Mouse (Mus musculus) small intestine, adult 2 months (tissue): ENCODE data around the gene Zeb2. TPM values are rescaled to one million over a fixed set of nuclear protein-coding genes. Genes with fewer than 3 reads are reported as not detected.

Experiments used
- H3K27ac ChIP-seq: fragments of 200-500 bp; 2 replicates; pipeline ENCODE4 v1.5.1; 2012; ENCODE audit warnings: low read depth, low read length, control low read depth, inconsistent platforms; ENCODE audit not compliant: insufficient read depth
- H3K27me3 ChIP-seq: fragments of 200-500 bp; 2 replicates; pipeline ENCODE4 v1.6.1; 2012; ENCODE audit warnings: mild to moderate bottlenecking, moderate library complexity, low read length, inconsistent platforms; ENCODE audit not compliant: control insufficient read depth, insufficient read depth
- H3K36me3 ChIP-seq: fragments of 200-500 bp; 2 replicates; pipeline ENCODE4 v1.6.1; 2012; ENCODE audit warnings: mild to moderate bottlenecking, low read length, control low read depth, inconsistent platforms; ENCODE audit not compliant: control insufficient read depth, insufficient read depth
- H3K4me1 ChIP-seq: fragments of 200-500 bp; 2 replicates; pipeline ENCODE4 v1.6.1; 2012; ENCODE audit warnings: low read length, inconsistent platforms, mixed read lengths; ENCODE audit not compliant: control insufficient read depth, insufficient read depth, insufficient read length
- H3K4me3 ChIP-seq: fragments of 200-500 bp; 2 replicates; pipeline ENCODE4 v1.5.1; 2012; ENCODE audit warnings: low read depth, mild to moderate bottlenecking, control low read depth, inconsistent platforms, low read length, moderate library complexity
- CTCF ChIP-seq: fragments of 200-500 bp; IDR thresholded peaks from 2 replicates; pipeline ENCODE4 v1.5.1; 2012; ENCODE audit warnings: low read depth, mild to moderate bottlenecking, control low read depth, inconsistent platforms, low read length, moderate library complexity, mixed read lengths; ENCODE audit not compliant: insufficient replicate concordance, insufficient read length; ENCODE audit errors: extremely low read depth
- POLR2A ChIP-seq: fragments of 200-500 bp; IDR thresholded peaks from 2 replicates; pipeline ENCODE4 v1.6.1; 2012; ENCODE audit warnings: low read depth, mild to moderate bottlenecking, control low read depth, inconsistent platforms, low read length, moderate library complexity
- WGBS: fragments of 180-500 bp; shearing (Covaris S2); methylation state at CpG from one replicate; pipeline ENCODE4 v1.1.7; 2018; 5-methylcytosine and 5-hydroxymethylcytosine counted together
- polyA plus RNA-seq: library from polyadenylated mRNA; depleted of rRNA; stranded (reverse); fragments of >200 nt; gene quantifications from 2 replicates; pipeline ENCODE4 v1.2.3, GENCODE M21; 2012

The Zeb2 gene
- polyA plus RNA-seq, 1 experiment = 3.1 TPM

DNA sequence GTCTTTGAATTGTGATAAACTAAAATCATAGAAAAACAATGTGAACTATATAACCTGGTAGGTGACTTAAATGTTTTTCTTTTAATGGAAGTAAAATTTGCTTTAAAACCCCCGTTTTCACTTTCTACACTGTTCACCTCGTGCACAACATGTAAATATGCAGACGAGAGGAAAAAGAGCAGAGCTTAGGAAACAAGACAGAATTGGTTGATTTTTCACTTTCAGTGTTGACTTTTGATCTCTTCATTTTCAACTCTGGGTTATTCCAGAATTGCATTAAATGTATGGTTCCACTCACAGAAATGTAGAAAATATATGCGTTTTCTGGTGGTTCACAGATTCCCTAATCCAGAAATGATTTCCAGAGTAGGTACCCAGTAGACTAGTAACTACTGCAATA is 57.6 kb downstream of the Zeb2 start:
- no peak overlapping the region for H3K27ac ChIP-seq
- no peaks in the 10 kb centered on the region for H3K27me3 ChIP-seq
- no peak overlapping the region for H3K4me3 ChIP-seq
- no peaks in the 10 kb centered on the region for H3K4me1 ChIP-seq
- H3K36me3 ChIP-seq = no peaks in the 10 kb centered on the region
- no peak for TF ChIP-seq CTCF
- TF ChIP-seq POLR2A = no peak
- WGBS = 76% methylated on average over 4 of the region's 4 CpGs

- H3K36me3 ChIP-seq = no peaks in the 10 kb centered on the region
- no peak for TF ChIP-seq POLR2A
- TF ChIP-seq CTCF = no peak
- H3K27me3 ChIP-seq = no peaks in the 10 kb centered on the region
- no peak overlapping the region for H3K4me3 ChIP-seq
- no peak overlapping the region for H3K27ac ChIP-seq
- 91% methylated on average over 12 of the region's 12 CpGs for WGBS
- no peaks in the 10 kb centered on the region for H3K4me1 ChIP-seq
These were observed 58.2 kb downstream of the Zeb2 start for GRCm38 (mm10) chr2:45059010-45059409.

- no peak overlapping the region for H3K4me3 ChIP-seq
- no peaks in the 10 kb centered on the region for H3K4me1 ChIP-seq
- no peaks in the 10 kb centered on the region for H3K36me3 ChIP-seq
- TF ChIP-seq CTCF = no peak
- TF ChIP-seq POLR2A = no peak
- H3K27me3 ChIP-seq = no peaks in the 10 kb centered on the region
- H3K27ac ChIP-seq = no peak overlapping the region
- WGBS = 88% methylated on average over 9 of the region's 9 CpGs
These were observed 59.0 kb downstream of the Zeb2 start for GRCm38 (mm10) chr2:45058183-45058582.

DNA sequence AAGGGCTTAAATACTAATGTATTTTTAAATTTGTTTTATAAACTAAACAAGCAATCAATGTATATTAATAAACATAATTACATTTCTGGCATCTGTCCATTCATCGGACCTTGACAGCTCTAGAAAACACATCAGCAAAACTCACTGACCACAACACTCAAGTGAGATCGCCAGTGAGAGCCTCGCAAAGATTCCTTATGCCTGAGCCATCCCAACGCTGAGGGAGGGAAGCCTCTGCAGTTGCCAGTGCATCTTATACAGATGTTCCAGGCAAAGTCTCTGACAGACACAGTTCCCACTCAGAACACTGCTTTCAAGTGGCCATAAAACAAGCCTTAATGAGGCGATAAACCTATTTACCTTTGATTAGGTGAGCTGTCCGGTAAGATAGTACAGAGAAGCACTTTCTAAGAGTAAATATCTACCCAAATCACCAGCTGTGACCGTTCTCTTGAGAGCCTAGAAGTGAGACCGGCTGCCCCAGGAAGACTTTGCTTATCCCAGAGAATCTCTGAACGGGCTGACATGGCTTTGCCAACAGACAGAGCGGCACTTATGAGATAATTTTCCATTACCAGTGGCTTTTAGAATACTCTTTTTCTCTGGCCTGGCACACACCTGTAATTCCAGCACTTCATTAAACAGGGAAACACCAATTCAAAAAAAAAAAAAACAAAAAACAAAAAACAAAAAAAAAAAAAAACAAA is 60.2 kb downstream of the Zeb2 start:
- H3K4me3 ChIP-seq = no peak overlapping the region
- H3K27me3 ChIP-seq = no peaks in the 10 kb centered on the region
- 26% methylated on average over 10 of the region's 10 CpGs for WGBS
- TF ChIP-seq CTCF (no peak), POLR2A (no peak)
- no peaks in the 10 kb centered on the region for H3K36me3 ChIP-seq
- no peak overlapping the region for H3K27ac ChIP-seq
- H3K4me1 ChIP-seq = no peaks in the 10 kb centered on the region

- Histone ChIP-seq H3K36me3 (no peaks in the 10 kb centered on the region), H3K27ac (no peak overlapping the region), H3K27me3 (no peaks in the 10 kb centered on the region), H3K4me1 (no peaks in the 10 kb centered on the region), H3K4me3 (no peak overlapping the region)
- WGBS = 74% methylated on average over 6 of the region's 6 CpGs
- no peak for TF ChIP-seq POLR2A
These were observed 61.3 kb downstream of the Zeb2 start for GRCm38 (mm10) chr2:45055926-45056325.

DNA sequence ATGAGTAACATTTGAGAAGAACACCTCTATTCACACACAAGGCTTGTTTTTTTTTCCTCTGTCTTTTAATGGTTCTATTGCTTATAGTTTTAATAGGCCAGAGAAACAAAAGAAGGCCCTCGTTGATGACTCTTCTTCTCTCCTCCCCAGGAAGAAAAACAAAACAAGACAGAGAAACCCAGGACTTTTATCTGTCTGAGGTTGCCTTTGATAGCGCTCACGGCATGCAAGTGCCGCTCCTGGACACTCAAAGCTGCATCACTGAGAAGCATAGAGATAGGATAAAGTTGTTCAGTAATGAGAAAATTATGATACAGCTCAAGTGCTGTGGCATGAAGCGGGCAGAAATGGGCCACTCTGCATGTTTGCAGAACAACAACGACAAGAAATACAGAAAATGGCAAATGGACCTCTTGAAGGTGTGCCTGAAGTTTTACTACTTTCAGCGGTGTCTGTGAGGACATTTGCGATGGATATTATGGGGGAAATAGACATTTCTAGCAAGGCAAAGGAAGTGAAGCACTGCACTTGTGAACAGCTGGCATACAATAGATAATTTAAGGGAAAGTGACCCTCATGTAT is 62.1 kb downstream of the Zeb2 start:
- Histone ChIP-seq H3K4me1 (no peaks in the 10 kb centered on the region), H3K4me3 (no peak overlapping the region), H3K27me3 (no peaks in the 10 kb centered on the region), H3K27ac (no peak overlapping the region), H3K36me3 (no peaks in the 10 kb centered on the region)
- TF ChIP-seq POLR2A = no peak
- no peak for TF ChIP-seq CTCF
- WGBS = 74% methylated on average over 8 of the region's 8 CpGs

- H3K36me3 ChIP-seq = no peaks in the 10 kb centered on the region
- no peaks in the 10 kb centered on the region; the same call in 1 of the 2 replicates for H3K4me1 ChIP-seq
- no peak overlapping the region for H3K27ac ChIP-seq
- 76% methylated on average over 11 of the region's 11 CpGs for WGBS
- H3K27me3 ChIP-seq = no peaks in the 10 kb centered on the region
- TF ChIP-seq POLR2A (no peak), CTCF (no peak)
- no peak overlapping the region for H3K4me3 ChIP-seq
These were observed 62.8 kb downstream of the Zeb2 start for GRCm38 (mm10) chr2:45054070-45055025.
